Mouse (Mus musculus) liver, postnatal 0 days (tissue): Measurements from ENCODE around the gene Copb1. TPM values are rescaled to one million over a fixed set of nuclear protein-coding genes. Genes with fewer than 3 reads are reported as not detected.
A peak's percentile ranks its signal among the peaks of the same experiment; 100 is the strongest.
"Not testable (repeated sequence)": the region's sequence is repeated elsewhere in the genome, so short reads cannot be mapped to it uniquely, and the experiment has no call there.

Source experiments
- ATAC-seq: fragments of 200-750 bp; cut with Nextera tagmentation; 2 replicates; pipeline ENCODE4 v1.8.0; 2017; ENCODE audit warnings: mild to moderate bottlenecking, moderate library complexity
- DNase-seq: peaks from one replicate; pipeline ENCODE4 v3.0.0-alpha.2; 2016
- H3K27ac ChIP-seq: fragments of 300-500 bp; sonication (generic); 2 replicates; pipeline ENCODE4 v1.5.1; 2014; ENCODE audit warnings: antibody characterized with exemption, moderate library complexity, mild to moderate bottlenecking, low read depth
- H3K27me3 ChIP-seq: fragments of 300-500 bp; sonication (generic); 2 replicates; pipeline ENCODE4 v1.6.1; 2014; ENCODE audit warnings: low read length, control low read depth, mixed read lengths; ENCODE audit not compliant: insufficient read depth
- H3K36me3 ChIP-seq: fragments of 300-500 bp; sonication (generic); replicated peaks from 2 replicates; pipeline ENCODE4 v1.6.1; 2014; ENCODE audit warnings: mild to moderate bottlenecking, control low read depth, low read length, moderate library complexity, mixed read lengths; ENCODE audit not compliant: insufficient read depth
- H3K4me1 ChIP-seq: fragments of 300-500 bp; sonication (generic); 2 replicates; pipeline ENCODE4 v1.6.1; 2014; ENCODE audit warnings: antibody characterized with exemption, mild to moderate bottlenecking, control low read depth; ENCODE audit not compliant: insufficient read depth
- H3K4me2 ChIP-seq: fragments of 300-500 bp; sonication (generic); 2 replicates; pipeline ENCODE4 v1.6.1; 2014; ENCODE audit warnings: low read depth, mild to moderate bottlenecking, low read length, moderate library complexity, mixed read lengths
- H3K4me3 ChIP-seq: fragments of 300-500 bp; sonication (generic); 2 replicates; pipeline ENCODE4 v1.5.1; 2014; ENCODE audit warnings: low read depth, low read length
- H3K9ac ChIP-seq: fragments of 300-500 bp; sonication (generic); replicated peaks from 2 replicates; pipeline ENCODE4 v1.6.1; 2014; ENCODE audit warnings: mild to moderate bottlenecking, moderate library complexity
- H3K9me3 ChIP-seq: fragments of 300-500 bp; sonication (generic); 2 replicates; pipeline ENCODE4 v1.6.1; 2016; ENCODE audit warnings: mild to moderate bottlenecking, control low read depth, low read length, mixed read lengths
- CTCF ChIP-seq: sonication (generic); IDR thresholded peaks from 2 replicates; pipeline ENCODE4 v1.5.1; 2016; ENCODE audit warnings: antibody characterized with exemption, low read depth
- EP300 ChIP-seq: IDR thresholded peaks from 2 replicates; pipeline ENCODE4 v1.6.1; 2016; ENCODE audit warnings: antibody characterized with exemption, low read depth, mild to moderate bottlenecking
- WGBS: fragments of 180-500 bp; shearing (Covaris S2); extraction: QIAGEN DNeasy Blood & Tissue Kit; methylation state at CpG from one replicate; pipeline ENCODE4 v1.1.7; 2014; ENCODE audit not compliant: insufficient replicate concordance; 5-methylcytosine and 5-hydroxymethylcytosine counted together
- polyA plus RNA-seq: library from polyadenylated mRNA; unstranded; fragments of >200 nt; fragmentation: Nextera tagmentation; extraction: Ambion mirVana; gene quantifications from 2 replicates; pipeline ENCODE4 v1.2.1, GENCODE M21; 2015

Copb1 gene
- polyA plus RNA-seq, 1 experiment from 2014 or later, result 51.4 TPM

DNA sequence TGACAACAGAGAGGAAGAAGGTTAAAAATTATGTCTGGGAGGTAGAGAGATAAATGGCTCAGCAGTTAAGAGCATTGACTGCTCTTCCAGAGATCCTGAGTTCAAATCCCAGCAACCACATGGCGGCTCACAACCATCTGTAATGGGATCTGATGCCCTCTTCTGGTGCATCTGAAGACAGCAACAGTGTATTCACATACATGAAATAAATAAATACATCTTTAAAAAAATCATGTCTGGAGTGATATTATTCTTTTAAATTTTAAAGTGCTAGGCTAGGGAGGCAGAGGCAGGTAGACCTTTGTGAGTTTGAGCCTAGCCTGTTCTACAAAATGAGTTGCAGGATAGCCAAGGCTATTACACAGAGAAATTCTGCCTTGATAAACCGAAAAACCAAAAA lies 57.9 kb downstream of the Copb1 start:
- DNase-seq, H3K4me2 ChIP-seq, ATAC-seq, H3K9ac ChIP-seq, H3K4me1 ChIP-seq, H3K4me3 ChIP-seq, H3K27me3 ChIP-seq, H3K27ac ChIP-seq, H3K36me3 ChIP-seq, H3K9me3 ChIP-seq: not testable (repeated sequence)
- WGBS, result 71% methylated on average over 2 of the region's 2 CpGs
- TF ChIP-seq CTCF, result 0 out of 2 replicates have a peak, but pooled peaks have one; percentile 21

DNA sequence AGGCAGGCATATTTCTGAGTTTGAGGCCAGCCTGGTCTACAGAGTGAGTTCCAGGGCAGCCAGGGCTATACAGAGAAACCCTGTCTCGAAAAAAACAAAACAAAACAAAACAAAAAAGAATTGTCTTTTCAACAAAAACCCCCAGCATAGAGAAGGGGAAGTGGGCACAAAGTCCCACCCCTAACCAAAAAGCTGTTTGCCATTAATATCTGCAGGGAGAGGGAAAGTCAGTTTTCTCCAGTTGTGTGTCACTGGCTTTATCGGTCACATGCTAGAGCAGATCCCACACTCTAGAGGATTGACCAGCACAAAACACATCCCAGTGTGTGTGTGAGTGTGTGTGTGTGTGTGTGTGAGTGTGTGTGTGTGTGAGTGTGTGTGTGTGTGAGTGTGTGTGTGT lies 59.7 kb downstream of the Copb1 start:
- not testable (repeated sequence) for H3K4me3 ChIP-seq, H3K4me1 ChIP-seq, H3K4me2 ChIP-seq, H3K9ac ChIP-seq, H3K36me3 ChIP-seq, H3K27me3 ChIP-seq, DNase-seq, H3K27ac ChIP-seq, H3K9me3 ChIP-seq, ATAC-seq
- WGBS, result 50% methylated on average over 2 of the region's 2 CpGs

DNA sequence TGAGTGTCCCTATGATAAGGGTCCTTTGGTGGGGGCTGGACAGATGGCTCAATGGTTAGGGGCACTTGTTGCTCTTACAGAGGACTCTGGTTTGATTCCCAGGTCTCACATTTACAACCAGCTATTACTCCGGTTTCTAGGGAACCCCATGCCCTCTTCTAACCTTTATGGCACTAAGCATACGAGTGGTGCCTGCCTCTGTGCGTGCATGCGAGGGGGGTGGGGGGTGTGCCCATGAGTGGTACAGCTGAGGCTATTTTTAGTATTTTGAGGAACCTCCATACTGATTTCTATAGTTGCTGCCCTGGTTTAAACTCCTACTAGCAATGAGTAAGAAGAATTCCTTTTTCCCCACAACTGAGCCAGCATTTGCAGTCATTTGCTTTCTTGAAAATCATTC lies 60.3 kb downstream of the Copb1 start:
- no peak for TF ChIP-seq EP300
- Histone ChIP-seq H3K4me1 (no peaks in the 10 kb centered on the region), H3K9ac (no peak overlapping the region), H3K36me3 (no peaks in the 10 kb centered on the region), H3K27me3 (no peaks in the 10 kb centered on the region), H3K4me3 (no peak overlapping the region), H3K4me2 (no peak overlapping the region), H3K27ac (no peak overlapping the region), H3K9me3 (no peaks in the 10 kb centered on the region)
- no peak for ATAC-seq
- no peak for DNase-seq
- 27% methylated on average over 4 of the region's 4 CpGs for WGBS

DNA sequence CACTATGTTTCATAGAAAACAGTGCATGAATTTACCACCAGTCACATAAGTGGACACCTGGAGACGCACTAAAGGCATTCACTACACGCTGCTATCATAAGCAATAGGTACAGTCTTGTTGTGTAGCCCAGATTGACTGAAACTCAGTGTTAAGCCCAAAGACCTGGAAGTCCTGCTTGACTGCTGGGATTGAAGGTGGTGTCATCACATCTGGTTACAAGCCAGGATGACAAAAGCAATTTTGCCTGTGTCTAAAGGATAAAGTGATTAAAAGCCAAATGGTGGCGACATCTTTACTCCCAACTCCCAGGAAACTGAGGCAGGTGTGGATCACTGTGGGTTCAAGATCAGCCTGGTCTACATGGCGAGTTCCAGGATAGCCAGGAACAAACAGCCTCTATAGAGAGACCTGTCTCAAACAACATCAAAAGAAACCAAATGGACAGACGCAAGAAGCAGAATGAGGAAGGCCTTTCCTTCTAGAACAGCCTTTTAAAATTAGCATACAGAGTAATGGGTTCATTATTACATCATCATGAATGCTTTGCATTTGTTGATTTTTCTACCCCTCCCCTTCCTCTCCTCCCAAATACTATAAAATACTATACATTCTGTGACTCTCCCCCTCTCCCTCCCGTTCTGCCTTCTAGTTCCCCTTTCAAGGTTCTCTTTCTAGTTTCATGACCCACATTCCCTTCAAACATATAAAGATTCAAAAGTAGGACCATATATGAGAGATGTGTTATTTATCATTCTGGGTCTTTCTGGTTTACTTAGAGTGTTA lies 61.0 kb downstream of the Copb1 start:
- Histone ChIP-seq H3K9ac (no peak overlapping the region), H3K36me3 (no peaks in the 10 kb centered on the region), H3K4me3 (no peak overlapping the region), H3K9me3 (no peaks in the 10 kb centered on the region), H3K4me1 (no peaks in the 10 kb centered on the region), H3K27ac (no peak overlapping the region; the same call in 1 of the 2 replicates), H3K27me3 (no peaks in the 10 kb centered on the region), H3K4me2 (no peak overlapping the region)
- DNase-seq (no peak), ATAC-seq (no peak)
- WGBS, result 67% methylated on average over 6 of the region's 6 CpGs
- TF ChIP-seq EP300, result no peak
- no peak for TF ChIP-seq CTCF

DNA sequence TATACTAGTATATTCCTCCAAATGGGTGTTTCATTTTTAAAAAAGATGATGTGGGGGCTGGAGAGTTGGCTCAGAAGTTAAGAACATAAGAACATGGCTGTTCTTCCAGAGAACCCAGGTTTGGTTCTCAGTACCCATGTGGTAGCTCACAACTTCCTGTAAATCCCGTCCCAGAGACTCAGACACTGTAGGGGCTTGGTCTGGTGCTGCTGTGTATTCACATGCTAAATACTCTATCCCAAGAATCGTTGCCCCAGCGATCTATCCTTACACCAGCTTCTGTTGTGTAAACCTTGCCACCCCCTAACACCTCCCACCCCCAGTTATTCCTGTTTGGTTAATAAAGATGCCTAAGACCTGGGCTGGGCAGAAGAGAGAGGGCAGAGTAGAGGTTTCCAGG lies 61.9 kb downstream of the Copb1 start:
- H3K4me3 ChIP-seq, result no peak overlapping the region
- ATAC-seq, result no peak
- no peak overlapping the region for H3K4me2 ChIP-seq
- no peak overlapping the region for H3K27ac ChIP-seq
- TF ChIP-seq EP300 (no peak), CTCF (no peak)
- H3K4me1 ChIP-seq, result no peaks in the 10 kb centered on the region
- no peaks in the 10 kb centered on the region for H3K36me3 ChIP-seq
- 54% methylated on average over 3 of the region's 3 CpGs for WGBS
- H3K9me3 ChIP-seq, result no peaks in the 10 kb centered on the region
- DNase-seq, result no peak
- H3K9ac ChIP-seq, result no peak overlapping the region
- H3K27me3 ChIP-seq, result no peaks in the 10 kb centered on the region

DNA sequence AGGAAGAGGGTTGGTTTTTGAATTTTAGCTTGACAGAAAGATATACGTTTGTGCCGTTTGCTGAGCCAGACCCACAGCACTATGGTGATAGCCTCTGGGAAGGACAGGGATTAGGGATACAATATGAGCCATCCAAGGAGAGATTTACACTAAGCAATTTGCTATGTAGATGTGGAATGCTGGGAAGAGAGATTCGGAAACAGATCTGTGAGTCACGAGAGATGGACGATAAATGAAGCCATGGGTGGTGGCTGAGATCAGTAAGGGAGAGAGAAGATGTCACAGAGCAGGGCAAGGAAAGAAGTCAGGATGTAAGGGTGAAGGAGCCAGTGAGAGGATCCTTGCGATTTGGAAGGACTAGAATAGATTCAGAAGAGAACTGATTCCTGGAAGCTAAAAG lies 71.1 kb downstream of the Copb1 start:
- no peak for ATAC-seq
- H3K27me3 ChIP-seq, result no peaks in the 10 kb centered on the region
- WGBS, result 69% methylated on average over 6 of the region's 6 CpGs

DNA sequence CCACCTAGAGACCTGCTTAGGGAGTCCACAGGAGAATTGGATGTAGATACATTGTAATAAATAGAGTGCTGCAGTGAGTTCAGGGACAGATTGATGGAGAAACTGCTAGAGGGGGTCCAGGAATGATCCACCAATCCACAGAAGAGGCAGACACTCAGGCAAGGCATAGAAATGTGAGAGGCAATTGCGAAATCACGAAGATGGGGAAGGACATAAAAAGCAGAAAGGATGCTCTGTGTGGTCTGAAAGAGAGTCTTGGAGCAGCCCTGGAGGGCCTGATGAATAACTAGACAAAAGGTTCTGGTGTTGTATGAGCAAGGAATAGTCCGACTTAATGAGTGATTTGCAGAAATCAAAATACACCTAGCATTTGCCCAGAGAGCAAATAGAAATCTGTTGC lies 71.8 kb downstream of the Copb1 start:
- WGBS, result 69% methylated on average over 3 of the region's 3 CpGs
- TF ChIP-seq CTCF (no peak), EP300 (no peak)
- H3K9me3 ChIP-seq, result no peaks in the 10 kb centered on the region
- no peak overlapping the region for H3K9ac ChIP-seq
- peaks cover 6% of the 10 kb centered on the region; the same call in 1 of the 2 replicates for H3K4me1 ChIP-seq
- DNase-seq, result no peak
- no peaks in the 10 kb centered on the region for H3K36me3 ChIP-seq
- no peak overlapping the region for H3K27ac ChIP-seq
- no peak overlapping the region for H3K4me3 ChIP-seq
- H3K27me3 ChIP-seq, result no peaks in the 10 kb centered on the region
- no peak overlapping the region for H3K4me2 ChIP-seq
- no peak for ATAC-seq

More for the DNA sequence above, 71.1 kb downstream of the Copb1 start:
- Histone ChIP-seq H3K4me1 (peaks cover 6% of the 10 kb centered on the region; the same call in 1 of the 2 replicates), H3K27ac (no peak overlapping the region), H3K36me3 (no peaks in the 10 kb centered on the region), H3K9me3 (no peaks in the 10 kb centered on the region), H3K9ac (no peak overlapping the region), H3K4me2 (no peak overlapping the region), H3K4me3 (no peak overlapping the region)
- no peak for DNase-seq
- TF ChIP-seq EP300 (no peak), CTCF (no peak)
